Mouse (Mus musculus): Measurements from ENCODE around the gene Eva1c. TPM values are rescaled to one million over a fixed set of nuclear protein-coding genes. Genes with fewer than 3 reads are reported as not detected.
A peak's percentile ranks its signal among the peaks of the same experiment; 100 is the strongest.
"Not testable (repeated sequence)": the region's sequence is repeated elsewhere in the genome, so short reads cannot be mapped to it uniquely, and the experiment has no call there.

The Eva1c gene
- polyA plus RNA-seq, 1 experiment from 2014 or later: 1.7 TPM

GRCm38 (mm10) chr16:90801928-90802327 lies 24.6 kb upstream of the Eva1c start:
- Histone ChIP-seq H3K9ac (no peak overlapping the region), H3K4me3 (no peak overlapping the region), H3K4me1 (no peaks in the 10 kb centered on the region), H3K27me3 (no peaks in the 10 kb centered on the region), H3K27ac (no peak overlapping the region), H3K4me2 (replicated peaks) (no peak overlapping the region), H3K9me3 (no peaks in the 10 kb centered on the region), H3K36me3 (peaks cover 54% of the 10 kb centered on the region)
- WGBS: 92% methylated on average over 3 of the region's 3 CpGs
- no peak for ATAC-seq (ENCODE audit: insufficient number of reproducible peaks, insufficient read depth, low FRiP score, low TSS enrichment)

- 96% methylated on average over 5 of the region's 5 CpGs for WGBS
- Histone ChIP-seq H3K27ac (no peak overlapping the region), H3K27me3 (no peaks in the 10 kb centered on the region), H3K4me1 (peaks cover 7% of the 10 kb centered on the region; the same call in 1 of the 2 replicates), H3K36me3 (peaks cover 35% of the 10 kb centered on the region), H3K9me3 (no peaks in the 10 kb centered on the region), H3K4me2 (replicated peaks) (no peak overlapping the region), H3K4me3 (no peak overlapping the region), H3K9ac (no peak overlapping the region)
- ATAC-seq (ENCODE audit: insufficient number of reproducible peaks, insufficient read depth, low FRiP score, low TSS enrichment): no peak
Measured at GRCm38 (mm10) chr16:90804466-90804865, 22.1 kb upstream of the Eva1c start.

- Histone ChIP-seq H3K27me3 (no peaks in the 10 kb centered on the region), H3K4me3 (peak within 1 kb of the TSS; percentile 68), H3K4me2 (replicated peaks) (peak within 1 kb of the TSS; percentile 61), H3K9ac (peak within 1 kb of the TSS; percentile 41), H3K36me3 (peaks cover 2% of the 10 kb centered on the region; the same call in 1 of the 2 replicates), H3K4me1 (peaks cover 14% of the 10 kb centered on the region; the same call in 1 of the 2 replicates), H3K27ac (peak within 1 kb of the TSS; percentile 60; the same call in 1 of the 2 replicates), H3K9me3 (no peaks in the 10 kb centered on the region)
- ATAC-seq (ENCODE audit: insufficient number of reproducible peaks, insufficient read depth, low FRiP score, low TSS enrichment): peak; percentile 89
- WGBS: under 1% methylated on average over 47 of the region's 47 CpGs
Measured at GRCm38 (mm10) chr16:90809975-90810715, 16.4 kb upstream of the Eva1c start, which contains the start of gene Urb1. Gene Urb1 (minus strand): TSS chr16:90810413.

- 45% methylated on average over 11 of the region's 11 CpGs for WGBS
- Histone ChIP-seq H3K9ac (0 out of 2 replicates have a peak overlapping the region, but pooled peaks have one; percentile 15), H3K36me3 (no peaks in the 10 kb centered on the region), H3K4me3 (peak overlapping the region; percentile 68), H3K9me3 (no peaks in the 10 kb centered on the region), H3K27me3 (no peaks in the 10 kb centered on the region), H3K4me1 (peaks cover 14% of the 10 kb centered on the region; the same call in 1 of the 2 replicates), H3K27ac (0 out of 2 replicates have a peak overlapping the region, but pooled peaks have one; percentile 60), H3K4me2 (replicated peaks) (peak overlapping the region; percentile 61)
- peak; percentile 11; the same call in 1 of the 2 replicates for ATAC-seq (ENCODE audit: insufficient number of reproducible peaks, insufficient read depth, low FRiP score, low TSS enrichment)
Measured at GRCm38 (mm10) chr16:90810716-90811256, 15.7 kb upstream of the Eva1c start.

GRCm38 (mm10) chr16:90812086-90812485 lies 14.4 kb upstream of the Eva1c start:
- H3K4me1 ChIP-seq: peaks cover 14% of the 10 kb centered on the region; the same call in 1 of the 2 replicates
- no peak overlapping the region for H3K9ac ChIP-seq
- no peak for ATAC-seq (ENCODE audit: insufficient number of reproducible peaks, insufficient read depth, low FRiP score, low TSS enrichment)
- H3K36me3 ChIP-seq: no peaks in the 10 kb centered on the region
- no peak overlapping the region for H3K27ac ChIP-seq
- 82% methylated on average over 5 of the region's 5 CpGs for WGBS
- no peak overlapping the region for H3K4me2 ChIP-seq (replicated peaks)
- H3K9me3 ChIP-seq: no peaks in the 10 kb centered on the region
- 0 out of 2 replicates have a peak, but pooled peaks cover 3% of the 10 kb centered on the region for H3K27me3 ChIP-seq
- no peak overlapping the region for H3K4me3 ChIP-seq

GRCm38 (mm10) chr16:90820326-90820725 lies 6.2 kb upstream of the Eva1c start:
- 0 out of 2 replicates have a peak, but pooled peaks cover 3% of the 10 kb centered on the region for H3K27me3 ChIP-seq
- H3K9me3 ChIP-seq: no peaks in the 10 kb centered on the region
- H3K27ac ChIP-seq: no peak overlapping the region
- 81% methylated on average over 6 of the region's 6 CpGs for WGBS
- H3K4me1 ChIP-seq: no peaks in the 10 kb centered on the region
- H3K4me3 ChIP-seq: no peak overlapping the region
- ATAC-seq (ENCODE audit: insufficient number of reproducible peaks, insufficient read depth, low FRiP score, low TSS enrichment): no peak
- no peak overlapping the region for H3K9ac ChIP-seq
- H3K4me2 ChIP-seq (replicated peaks): no peak overlapping the region
- no peaks in the 10 kb centered on the region for H3K36me3 ChIP-seq

GRCm38 (mm10) chr16:90821046-90821697 lies 5.3 kb upstream of the Eva1c start:
- Histone ChIP-seq H3K4me2 (replicated peaks) (no peak overlapping the region), H3K36me3 (no peaks in the 10 kb centered on the region), H3K9ac (no peak overlapping the region), H3K4me1 (no peaks in the 10 kb centered on the region), H3K4me3 (no peak overlapping the region), H3K27me3 (0 out of 2 replicates have a peak, but pooled peaks cover 3% of the 10 kb centered on the region), H3K27ac (no peak overlapping the region), H3K9me3 (no peaks in the 10 kb centered on the region)
- 82% methylated on average over 14 of the region's 14 CpGs for WGBS
- ATAC-seq (ENCODE audit: insufficient number of reproducible peaks, insufficient read depth, low FRiP score, low TSS enrichment): no peak

- no peak for ATAC-seq (ENCODE audit: insufficient number of reproducible peaks, insufficient read depth, low FRiP score, low TSS enrichment)
- Histone ChIP-seq H3K4me3 (no peak overlapping the region), H3K36me3 (no peaks in the 10 kb centered on the region), H3K27me3 (no peaks in the 10 kb centered on the region), H3K4me2 (replicated peaks) (no peak overlapping the region), H3K9ac (no peak overlapping the region), H3K9me3 (no peaks in the 10 kb centered on the region), H3K4me1 (no peaks in the 10 kb centered on the region), H3K27ac (no peak overlapping the region)
- WGBS: 90% methylated on average over 10 of the region's 10 CpGs
Measured at GRCm38 (mm10) chr16:90822284-90822935, 4.1 kb upstream of the Eva1c start.

GRCm38 (mm10) chr16:90822981-90823380 lies 3.5 kb upstream of the Eva1c start:
- Histone ChIP-seq H3K27ac (no peak overlapping the region), H3K9ac (no peak overlapping the region), H3K4me3 (no peak overlapping the region), H3K9me3 (no peaks in the 10 kb centered on the region), H3K4me1 (no peaks in the 10 kb centered on the region), H3K36me3 (no peaks in the 10 kb centered on the region), H3K27me3 (no peaks in the 10 kb centered on the region), H3K4me2 (replicated peaks) (no peak overlapping the region)
- WGBS: 30% methylated on average over 7 of the region's 7 CpGs
- ATAC-seq (ENCODE audit: insufficient number of reproducible peaks, insufficient read depth, low FRiP score, low TSS enrichment): no peak

GRCm38 (mm10) chr16:90823986-90824385 lies 2.5 kb upstream of the Eva1c start:
- H3K4me1 ChIP-seq; H3K27me3 ChIP-seq; H3K4me2 ChIP-seq (replicated peaks); H3K27ac ChIP-seq; ATAC-seq (ENCODE audit: insufficient number of reproducible peaks, insufficient read depth, low FRiP score, low TSS enrichment); H3K9ac ChIP-seq; H3K36me3 ChIP-seq; H3K4me3 ChIP-seq; H3K9me3 ChIP-seq: not testable (repeated sequence)
- WGBS: 71% methylated on average over 4 of the region's 4 CpGs

- 81% methylated on average over 5 of the region's 5 CpGs for WGBS
- H3K9ac ChIP-seq: no peak overlapping the region
- ATAC-seq (ENCODE audit: insufficient number of reproducible peaks, insufficient read depth, low FRiP score, low TSS enrichment): no peak
- H3K4me2 ChIP-seq (replicated peaks): no peak overlapping the region
- H3K4me1 ChIP-seq: peaks cover 4% of the 10 kb centered on the region; the same call in 1 of the 2 replicates
- H3K4me3 ChIP-seq: no peak overlapping the region
- H3K27ac ChIP-seq: no peak overlapping the region
- H3K9me3 ChIP-seq: no peaks in the 10 kb centered on the region
- peaks cover 18% of the 10 kb centered on the region for H3K27me3 ChIP-seq
- no peaks in the 10 kb centered on the region for H3K36me3 ChIP-seq
Measured at GRCm38 (mm10) chr16:90826041-90826440, 478 bp upstream of the Eva1c start.
